Mouse (Mus musculus): ENCODE data around the gene Lancl1. TPM values are rescaled to one million over a fixed set of nuclear protein-coding genes. Genes with fewer than 3 reads are reported as not detected.

Lancl1 gene
- total RNA-seq, 2 experiments from 2014 or later: 32.3 to 33.8 TPM

Other genes with a start within 250 kb of the Lancl1 start
- 10 to 100 TPM; 18.3 to 18.6 TPM for gene Kansl1l, start 221.3 kb downstream of the Lancl1 start, total RNA-seq (2021)
- 1,000 to 10,000 TPM; 1,175 to 1,217 TPM for gene Acadl, start 175.6 kb downstream of the Lancl1 start, total RNA-seq (2021)
- gene Myl1, start 93.5 kb downstream of the Lancl1 start, total RNA-seq (2021): 10 to 100 TPM; 25.3 to 35.9 TPM
- gene Cps1, start 84.2 kb upstream of the Lancl1 start, total RNA-seq (2021): under 1 TPM; 0.05 TPM